Mouse (Mus musculus): ENCODE data around the gene Fbxl15.

Gene Fbxl15

DNA sequence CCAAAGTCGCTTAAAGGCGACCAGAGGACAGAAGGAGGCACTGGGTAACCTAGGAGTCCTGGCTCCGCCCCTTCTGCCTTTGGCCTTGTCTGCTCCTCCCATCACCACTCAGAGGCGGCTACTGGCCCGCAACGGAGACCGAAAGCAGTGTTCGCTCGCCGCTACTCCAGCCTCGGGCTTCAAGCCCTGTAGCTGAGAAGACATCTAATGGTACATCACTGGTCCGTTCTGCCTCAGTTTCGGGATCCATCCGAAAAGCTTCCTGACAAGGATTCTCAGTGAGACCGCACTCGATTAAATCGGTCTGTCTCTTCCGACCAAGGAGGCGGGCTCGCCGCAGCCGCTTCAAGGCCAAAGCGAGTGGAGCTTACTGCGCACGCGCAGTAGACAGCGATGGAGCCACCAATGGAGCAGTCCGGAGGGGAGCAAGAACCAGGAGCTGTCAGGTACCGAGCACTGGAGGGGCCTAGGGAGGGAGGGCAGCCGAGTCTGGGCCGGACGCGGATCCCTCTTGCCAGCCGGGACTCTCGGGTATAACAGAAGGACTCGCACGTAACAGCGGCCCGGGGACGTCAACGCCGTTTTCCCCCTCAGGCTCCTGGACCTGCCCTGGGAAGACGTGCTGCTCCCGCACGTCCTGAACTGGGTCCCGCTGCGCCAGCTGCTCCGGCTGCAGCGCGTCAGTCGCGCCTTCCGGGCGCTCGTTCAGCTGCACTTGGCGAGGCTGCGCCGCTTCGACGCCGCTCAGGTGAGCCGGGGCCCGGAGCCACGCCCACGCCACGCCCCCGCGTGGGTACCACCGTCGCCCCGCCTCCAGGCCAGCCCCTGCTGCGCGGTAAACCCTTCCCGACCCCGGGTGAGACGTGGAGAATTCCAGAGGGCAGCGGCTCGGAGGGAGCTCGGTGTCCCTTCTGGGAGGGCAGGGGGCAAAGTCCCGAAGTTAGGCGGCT, at the start of gene Fbxl15:
Fbxl15 (plus strand) TSS at position 104 of the 950 bp plus-strand sequence.
- peak; percentile 92 to 96 for DNase-seq

DNA sequence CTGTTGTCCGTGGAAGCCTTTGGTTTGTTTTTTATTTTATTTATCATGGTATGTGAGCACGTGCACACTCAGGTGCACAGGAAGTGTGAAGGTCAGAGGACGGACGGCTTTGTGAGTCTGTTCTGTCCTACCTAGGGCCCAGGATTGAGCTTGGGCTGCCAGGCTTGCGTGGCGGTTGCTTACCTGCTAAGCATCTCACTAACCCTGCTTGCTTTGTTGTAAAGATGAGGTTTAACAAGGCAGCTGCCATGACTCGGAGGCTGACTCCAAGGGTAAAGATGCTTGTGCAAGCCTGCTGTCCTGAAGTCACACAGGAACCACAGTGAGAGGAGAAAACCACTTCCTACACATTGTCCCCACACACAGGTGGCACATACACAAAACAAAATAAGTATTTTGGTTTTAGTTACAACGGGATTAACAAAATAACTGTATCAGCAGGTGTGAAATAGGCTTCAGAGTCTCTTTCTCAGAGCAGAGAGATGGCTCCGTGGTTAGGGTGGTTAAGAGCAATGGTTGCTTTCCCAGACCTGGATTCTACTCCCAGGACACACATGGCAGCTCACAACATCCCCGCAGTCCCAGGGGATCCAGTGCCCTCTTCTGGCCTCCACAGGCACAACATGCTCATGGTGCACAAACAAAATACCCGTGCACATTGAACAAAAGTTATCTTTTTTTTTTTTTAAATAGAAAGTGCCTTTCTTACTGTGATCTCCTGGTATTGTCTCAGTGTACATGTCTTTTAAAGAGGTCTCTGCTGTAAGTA, 45.7 kb upstream of the Fbxl15 start:
- no peak for DNase-seq

DNA sequence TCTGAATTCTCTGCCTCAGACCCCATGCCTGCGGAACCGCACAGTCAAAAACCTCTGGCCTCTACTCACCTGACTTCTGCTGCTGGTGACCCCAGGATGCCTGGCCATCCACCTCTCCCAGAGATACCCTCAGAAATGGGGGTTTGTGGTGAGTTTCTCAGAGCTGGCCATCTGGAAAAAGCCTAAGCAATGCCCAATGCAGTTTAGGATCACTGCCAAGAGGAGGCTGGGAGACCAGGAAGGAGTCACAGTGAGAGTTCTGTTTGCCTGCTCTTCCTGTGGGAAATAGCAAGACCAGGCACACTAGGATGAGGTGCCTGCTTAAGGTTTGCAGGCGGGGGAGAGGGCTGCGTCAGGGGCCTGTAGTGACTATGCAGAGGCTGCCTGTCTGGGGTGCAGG, 43.3 kb upstream of the Fbxl15 start:
- peak; percentile 35 to 45 for DNase-seq

DNA sequence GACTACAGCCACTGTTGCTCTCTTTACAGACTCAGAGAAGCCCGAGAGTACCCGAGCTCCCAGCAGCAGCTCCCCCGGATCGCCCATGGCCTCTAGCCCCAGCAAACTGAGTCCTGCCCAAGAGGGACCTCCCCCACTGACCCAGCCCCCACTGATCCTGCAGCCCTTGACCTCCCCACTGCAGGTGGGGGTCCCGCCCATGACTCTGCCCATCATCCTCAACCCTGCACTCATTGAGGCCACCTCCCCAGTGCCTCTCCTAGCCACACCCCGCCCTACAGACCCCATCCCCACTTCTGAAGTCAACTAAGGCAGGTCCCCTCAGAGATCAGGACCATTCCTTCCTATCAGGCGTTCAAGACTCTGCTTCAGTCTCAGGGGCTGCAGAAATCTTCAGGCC, 42.4 kb upstream of the Fbxl15 start:
- DNase-seq, result peak in 1 of 2 experiments; percentile 19

DNA sequence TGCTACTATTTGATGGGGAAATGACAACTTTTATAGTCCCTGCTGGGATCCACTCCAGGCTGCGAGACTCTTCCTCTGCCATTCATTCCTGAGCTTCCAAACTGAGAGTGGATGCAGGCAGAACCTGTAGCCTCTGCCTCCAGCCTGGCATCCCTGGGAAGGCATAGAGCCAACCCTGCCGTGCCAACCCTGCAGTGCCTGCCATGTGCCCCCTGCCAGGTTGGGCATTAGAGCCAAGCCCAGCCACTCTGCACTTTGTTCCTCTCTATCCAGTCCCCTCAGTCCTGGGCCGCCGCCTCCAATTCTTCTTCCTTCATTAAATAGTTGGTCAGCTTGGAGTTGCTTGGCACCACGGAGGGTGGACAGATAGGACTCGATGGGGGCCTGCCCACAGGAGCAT, 41.9 kb upstream of the Fbxl15 start:
- DNase-seq, result peak; percentile 90 to 91

DNA sequence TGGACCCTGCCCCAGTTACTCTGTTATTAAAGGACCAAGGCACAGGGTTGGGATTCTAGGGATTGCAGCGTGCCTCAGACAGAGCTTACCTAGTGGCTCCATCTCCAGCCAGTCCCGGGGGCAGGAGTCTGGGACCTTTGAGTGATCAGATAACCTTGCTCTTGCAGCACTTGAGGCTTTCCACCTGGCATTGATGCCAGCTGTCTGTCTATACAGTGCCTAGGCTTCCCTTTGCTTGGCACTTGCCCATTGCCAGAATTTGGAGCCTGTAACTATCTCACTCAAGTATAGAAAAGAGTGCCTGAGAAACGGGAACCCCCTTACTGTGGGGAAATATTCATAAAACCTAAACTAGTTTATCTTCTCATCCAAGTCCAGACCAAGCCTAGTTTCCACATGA, 41.1 kb upstream of the Fbxl15 start:
- DNase-seq, result no peak

DNA sequence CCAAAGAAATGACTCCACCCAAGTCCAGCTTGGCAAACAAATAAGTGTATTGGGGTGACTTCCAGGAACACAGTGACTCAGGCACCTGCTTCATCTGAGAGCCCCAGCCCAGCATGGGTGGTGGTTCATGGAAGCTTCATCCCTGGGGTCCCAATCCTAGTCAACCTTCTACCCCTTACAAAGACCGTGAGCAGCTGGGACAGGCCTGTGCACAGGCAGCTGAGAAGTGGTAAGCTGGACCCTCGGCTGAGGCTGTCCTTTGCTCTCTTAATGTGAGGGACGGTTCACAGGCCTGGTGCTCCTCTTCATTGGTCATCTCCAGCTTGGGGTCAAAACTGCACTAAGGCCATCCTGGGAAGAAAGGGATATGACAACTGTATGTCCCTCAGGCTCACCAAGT, 40.4 kb upstream of the Fbxl15 start:
- no peak for DNase-seq

DNA sequence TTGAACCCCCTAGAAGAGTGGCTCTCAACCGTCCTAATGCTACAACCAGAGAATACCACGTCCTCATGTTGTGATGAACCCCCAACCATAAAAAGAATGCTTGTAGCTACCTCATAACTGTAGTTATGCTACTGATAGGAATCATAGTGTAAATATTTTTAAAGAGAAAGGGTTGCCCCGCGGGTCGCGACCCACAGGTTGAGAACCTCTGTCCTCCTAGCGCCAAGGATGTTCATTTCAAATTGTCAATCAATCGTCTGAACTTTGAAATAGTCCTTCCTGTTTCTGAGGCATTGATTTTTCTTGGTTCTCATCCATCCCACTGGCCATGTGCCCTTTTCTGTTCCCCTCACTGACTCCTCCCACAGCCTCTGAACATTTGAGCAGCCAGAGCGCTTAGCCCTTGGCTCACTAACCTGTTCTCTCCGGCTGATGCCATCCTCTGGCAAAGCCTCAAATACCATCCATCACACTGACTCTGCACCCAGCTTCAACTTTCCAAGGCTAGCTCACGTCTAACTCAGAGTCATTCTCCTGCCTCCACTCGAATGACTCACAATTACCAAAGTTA, 37.4 kb upstream of the Fbxl15 start:
- DNase-seq, result no peak

DNA sequence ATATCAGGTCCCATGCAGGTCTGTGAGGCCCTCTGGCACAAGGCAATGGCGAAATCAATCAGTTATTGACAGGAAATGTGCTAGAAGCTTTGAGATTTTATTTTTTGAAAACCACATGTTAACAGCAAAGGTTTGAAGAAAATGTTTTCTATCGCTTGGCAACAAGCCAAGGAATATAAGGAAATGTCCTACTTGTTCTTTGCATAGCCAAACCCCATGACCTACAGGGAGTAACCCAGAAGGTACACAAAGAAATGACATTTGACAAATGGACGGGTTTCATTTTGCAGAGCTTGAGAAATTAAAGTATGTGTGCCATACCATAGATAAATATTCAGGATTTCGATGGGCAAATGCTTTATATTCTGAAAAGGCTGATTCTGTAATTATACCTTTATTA, 31.0 kb upstream of the Fbxl15 start:
- DNase-seq, result no peak

DNA sequence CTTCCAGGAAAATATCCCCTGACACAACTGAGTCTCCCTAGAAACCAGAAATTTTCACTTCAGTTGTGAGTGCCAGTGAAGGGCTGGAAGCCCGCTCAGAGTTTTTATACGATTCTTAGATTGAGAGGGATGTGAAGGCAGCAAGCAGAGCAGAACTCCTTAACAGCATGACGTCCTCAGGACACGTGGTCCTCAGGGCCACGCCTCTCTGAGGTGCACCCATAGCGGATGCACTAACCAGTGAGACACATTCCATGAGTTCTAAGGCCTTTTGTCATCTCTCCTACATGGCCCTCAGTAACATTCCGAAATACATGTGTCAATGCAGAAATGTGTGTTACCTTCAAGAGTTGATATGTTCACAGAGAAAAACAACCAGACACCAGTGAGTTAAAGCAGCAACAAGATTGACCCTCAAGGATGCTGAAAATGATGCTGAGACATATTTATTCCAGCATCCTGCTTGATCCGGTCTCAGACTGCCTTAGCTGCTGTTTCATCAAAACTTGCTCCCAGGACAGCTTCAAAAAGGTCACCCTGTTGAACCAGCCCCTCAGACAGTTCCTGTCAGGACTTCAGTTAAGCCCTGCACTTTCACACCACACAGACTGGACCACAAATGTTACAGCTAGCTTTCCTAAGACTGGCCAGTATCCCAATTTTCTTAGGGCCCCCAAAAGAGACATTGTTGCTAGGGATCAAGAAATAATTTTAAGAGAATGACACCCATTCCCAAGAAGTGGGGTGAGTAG, 27.5 kb upstream of the Fbxl15 start:
- no peak for DNase-seq

DNA sequence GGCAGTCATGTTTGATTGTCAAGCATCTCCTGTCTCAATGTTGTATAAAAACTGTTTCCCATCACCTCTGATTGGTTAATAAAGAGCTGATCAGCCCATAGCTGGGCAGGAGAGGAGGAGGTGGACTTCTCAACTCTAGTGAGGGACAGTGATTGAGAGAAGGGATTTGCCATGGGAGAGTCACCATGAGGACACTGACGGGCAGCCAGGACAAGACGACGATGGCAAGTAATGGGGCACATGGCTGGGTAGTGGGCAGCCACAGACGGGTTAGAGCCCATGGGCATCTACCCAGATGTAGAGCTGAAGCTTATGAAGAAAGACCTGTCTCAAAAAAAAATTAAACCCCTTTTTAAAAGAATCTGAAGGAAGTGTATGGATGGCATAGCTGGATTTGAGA, 25.4 kb upstream of the Fbxl15 start:
- DNase-seq, result no peak

DNA sequence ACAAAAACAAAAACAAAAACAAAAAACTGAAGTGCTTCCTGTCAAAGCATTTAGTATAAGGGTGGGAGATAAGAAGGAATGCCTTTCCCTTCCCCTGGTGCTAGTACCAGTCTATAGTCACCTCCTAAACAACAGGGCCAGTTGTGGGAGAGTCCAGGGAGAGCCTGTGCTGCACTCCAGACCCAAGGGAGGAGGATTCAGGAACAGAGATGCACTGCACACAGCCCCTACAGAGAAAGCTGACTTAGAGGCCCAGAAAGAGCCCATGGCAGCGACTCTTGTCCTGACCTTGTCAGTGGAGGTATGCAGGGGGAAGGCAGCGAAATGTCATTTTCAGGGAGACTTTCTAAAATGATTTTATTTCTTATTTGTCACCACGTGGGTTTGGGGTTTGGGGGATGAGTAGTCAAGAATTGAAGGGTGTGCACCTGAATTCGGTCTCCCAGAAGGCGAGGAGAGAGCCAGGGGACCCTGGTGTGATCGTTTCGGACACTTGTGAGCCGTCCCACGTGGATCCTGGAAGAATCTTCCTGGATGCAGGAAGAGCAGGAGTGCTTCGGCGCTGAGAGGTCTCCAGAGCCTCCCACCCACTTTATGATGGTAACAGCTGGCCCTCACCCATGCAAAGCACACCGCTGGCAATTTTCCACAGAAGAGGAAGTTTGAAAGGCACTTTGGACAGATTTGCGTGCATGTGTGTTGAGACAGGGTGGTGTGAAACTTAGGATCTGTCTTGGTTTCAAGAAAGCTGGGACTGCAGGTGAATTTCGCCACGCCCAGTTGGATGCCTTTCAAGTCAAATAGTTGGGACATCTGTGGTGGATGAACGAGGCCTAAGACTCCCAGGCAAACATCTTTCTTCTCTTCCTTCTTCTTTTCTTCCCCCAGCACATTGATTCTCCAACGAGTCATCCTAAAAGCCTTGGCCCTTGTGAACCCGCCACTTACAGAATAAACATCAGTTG, 24.5 kb upstream of the Fbxl15 start:
- DNase-seq, result no peak

DNA sequence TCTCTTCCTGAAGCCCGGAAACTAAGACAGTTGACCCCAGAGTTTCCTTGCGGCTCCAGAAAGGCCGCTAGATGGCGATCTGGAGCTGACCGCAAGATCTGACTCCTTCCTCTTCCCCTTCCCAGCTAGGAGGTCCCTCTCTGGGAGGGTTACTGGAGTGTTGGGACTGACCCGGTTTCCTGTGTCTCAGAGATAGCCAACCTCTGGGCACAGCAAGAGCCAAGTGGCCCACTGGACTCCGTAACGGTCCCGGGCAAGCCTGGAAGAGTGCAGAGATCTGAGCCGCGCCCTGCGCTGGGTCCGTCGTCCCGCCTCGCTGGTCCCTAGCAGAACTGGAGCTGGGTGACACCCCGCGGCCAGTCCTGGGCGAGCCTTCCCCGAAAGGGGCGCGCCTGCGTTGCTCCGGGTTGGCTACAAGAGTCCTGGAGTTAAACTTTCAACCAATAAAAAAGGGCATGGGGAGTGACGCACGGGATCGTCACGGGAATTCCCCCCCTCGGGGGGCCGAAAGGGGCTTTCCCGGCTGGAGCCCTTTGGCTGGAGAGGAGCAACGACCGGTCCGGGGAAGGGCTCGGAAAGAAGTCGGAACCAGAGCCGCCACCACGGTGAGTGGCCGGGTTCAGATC, 23.7 kb upstream of the Fbxl15 start, which contains the start of gene Nfkb2:
Nfkb2 (plus strand) TSS at position 105 of the 626 bp plus-strand sequence.
- DNase-seq, result peak; percentile 81 to 87

DNA sequence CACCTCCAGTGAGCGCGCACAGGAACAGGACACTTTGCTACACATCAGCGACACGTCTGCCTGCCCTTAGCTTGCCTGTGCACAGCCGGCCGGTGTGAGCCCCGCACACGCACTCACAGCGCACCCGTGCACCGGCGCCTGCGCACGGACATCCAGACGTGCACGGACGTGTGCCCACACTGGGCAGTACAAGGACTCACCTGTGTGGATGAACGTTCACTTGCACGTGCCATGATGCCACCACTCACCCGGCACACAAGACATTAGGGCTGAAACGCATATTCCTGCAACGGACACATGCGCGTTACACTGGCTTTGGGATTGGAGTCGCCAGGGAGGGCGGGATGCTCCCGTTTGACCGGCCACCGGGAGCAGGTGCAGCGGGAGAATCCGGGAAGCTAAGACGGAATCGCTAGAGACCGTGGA, 23.1 kb upstream of the Fbxl15 start:
- DNase-seq, result peak; percentile 12 to 30

DNA sequence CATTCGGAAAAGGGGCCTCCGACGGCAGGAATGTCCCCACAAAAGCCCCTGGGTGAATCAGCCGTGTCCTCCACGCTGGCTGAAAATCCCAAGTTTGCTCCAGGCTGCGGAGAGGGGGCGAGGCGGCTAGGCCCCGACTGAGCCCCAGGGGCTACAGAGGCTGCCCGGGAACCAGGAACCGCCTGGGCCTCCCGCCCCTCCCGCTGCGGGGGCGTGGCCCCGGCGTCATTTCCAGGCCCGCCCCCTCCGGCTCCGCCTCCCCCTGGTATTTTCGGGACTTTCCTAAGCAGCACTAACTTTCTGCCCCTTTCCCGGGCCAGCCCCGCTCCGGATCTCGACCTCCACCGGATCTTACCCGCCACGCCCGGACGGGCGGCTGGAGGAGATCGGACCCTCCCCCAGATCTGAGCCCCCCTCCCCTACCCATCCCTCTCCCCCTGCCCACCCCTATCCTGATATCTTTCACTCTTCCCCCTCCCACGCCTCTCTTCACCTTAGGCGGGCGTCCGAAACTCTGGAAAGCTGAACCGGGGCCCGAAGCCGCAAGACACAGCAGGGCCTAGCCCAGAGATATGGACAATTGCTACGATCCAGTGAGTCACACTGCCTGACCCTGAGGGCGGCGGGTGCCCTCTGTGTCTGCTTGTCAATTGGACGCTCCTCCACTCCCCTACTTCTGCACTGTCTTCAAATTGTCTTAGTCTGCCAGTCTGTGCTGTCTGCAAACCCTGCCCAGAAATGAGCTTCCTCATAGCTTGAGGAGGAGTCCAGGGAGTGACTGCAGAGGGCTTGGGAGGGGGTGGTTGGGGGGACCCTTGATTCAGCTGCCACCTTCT, 22.3 kb upstream of the Fbxl15 start:
- peak in 1 of 2 experiments; percentile 51 for DNase-seq

DNA sequence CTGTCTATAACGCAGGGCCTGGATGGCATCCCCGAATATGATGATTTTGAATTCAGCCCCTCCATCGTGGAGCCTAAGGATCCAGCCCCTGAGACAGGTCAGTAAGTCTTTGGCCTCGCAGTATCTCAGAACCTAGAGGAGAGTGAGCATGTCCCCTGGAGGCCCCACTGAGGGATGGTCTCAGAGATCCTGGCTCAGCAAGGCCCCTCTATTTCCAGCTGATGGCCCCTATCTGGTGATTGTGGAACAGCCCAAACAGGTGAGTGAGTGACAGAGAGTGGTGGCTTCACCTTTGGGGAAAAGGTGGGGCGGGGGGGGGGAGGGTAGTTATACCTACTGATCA, 21.7 kb upstream of the Fbxl15 start:
- no peak for DNase-seq

DNA sequence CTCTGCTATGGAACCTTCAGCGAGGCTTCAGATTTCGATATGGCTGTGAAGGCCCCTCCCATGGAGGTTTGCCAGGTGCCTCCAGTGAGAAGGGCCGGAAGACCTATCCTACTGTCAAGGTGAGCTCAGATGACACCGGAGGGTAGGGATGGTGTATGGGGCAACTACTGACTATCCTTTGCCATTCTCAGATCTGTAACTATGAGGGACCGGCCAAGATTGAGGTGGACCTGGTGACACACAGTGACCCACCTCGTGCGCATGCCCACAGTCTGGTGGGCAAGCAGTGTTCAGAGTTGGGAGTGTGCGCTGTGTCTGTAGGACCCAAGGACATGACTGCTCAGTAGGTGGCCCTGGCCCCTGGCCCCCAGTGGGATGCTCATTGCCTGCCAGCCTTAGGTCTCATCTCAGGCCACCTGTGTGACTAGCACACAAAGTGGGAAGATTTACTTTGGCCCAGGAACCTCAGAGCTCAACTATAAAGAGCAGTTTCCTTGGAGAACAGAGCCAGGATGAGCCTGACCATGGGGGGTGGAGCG, 21.2 kb upstream of the Fbxl15 start:
- DNase-seq, result peak in 1 of 2 experiments; percentile 15

DNA sequence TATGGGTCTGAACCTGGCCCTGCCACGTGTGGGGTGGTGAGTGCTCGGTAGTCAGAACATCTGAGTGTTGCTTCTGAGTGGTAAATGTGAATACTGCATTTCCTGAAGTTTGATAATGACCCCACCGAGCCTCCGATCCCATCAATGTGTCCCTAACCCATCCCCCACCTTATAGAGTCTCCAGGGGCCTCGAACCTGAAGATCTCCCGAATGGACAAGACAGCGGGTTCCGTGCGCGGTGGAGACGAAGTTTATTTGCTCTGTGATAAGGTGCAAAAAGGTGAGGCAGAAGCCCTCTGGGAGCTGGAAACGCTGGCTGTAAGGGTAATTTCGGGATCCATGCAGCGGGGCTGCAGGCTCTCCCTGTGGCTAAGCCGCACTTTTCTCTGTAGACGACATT, 20.2 kb upstream of the Fbxl15 start:
- peak; percentile 9 to 10 for DNase-seq

DNA sequence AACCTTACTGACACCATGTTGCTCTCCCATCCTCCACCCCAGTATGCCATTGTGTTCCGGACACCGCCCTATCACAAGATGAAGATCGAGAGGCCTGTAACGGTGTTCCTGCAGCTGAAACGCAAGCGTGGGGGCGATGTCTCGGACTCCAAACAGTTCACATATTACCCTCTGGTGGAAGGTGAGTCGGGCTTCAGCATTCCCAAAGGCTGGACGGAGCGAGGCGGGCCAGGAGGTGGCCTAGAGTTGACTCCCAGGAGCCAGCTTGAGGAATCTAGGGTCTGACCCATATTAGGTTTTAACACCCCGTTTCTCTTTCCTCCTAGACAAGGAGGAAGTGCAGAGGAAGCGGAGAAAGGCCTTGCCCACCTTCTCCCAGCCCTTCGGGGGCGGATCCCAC, 19.7 kb upstream of the Fbxl15 start:
- DNase-seq, result peak in 1 of 2 experiments; percentile 6
